Mouse (Mus musculus) bone marrow macrophage, adult 2 months (primary cell): Measurements from ENCODE around the gene Hsdl2.

Experiments
- CTCF ChIP-seq: IDR thresholded peaks from 2 replicates; pipeline ENCODE4 v1.5.1; 2012; ENCODE audit warnings: low read depth, mild to moderate bottlenecking, low read length, moderate library complexity
- POLR2A ChIP-seq: IDR thresholded peaks from 2 replicates; pipeline ENCODE4 v1.6.1; 2012; ENCODE audit warnings: mild to moderate bottlenecking, low read depth, low read length, borderline replicate concordance

DNA sequence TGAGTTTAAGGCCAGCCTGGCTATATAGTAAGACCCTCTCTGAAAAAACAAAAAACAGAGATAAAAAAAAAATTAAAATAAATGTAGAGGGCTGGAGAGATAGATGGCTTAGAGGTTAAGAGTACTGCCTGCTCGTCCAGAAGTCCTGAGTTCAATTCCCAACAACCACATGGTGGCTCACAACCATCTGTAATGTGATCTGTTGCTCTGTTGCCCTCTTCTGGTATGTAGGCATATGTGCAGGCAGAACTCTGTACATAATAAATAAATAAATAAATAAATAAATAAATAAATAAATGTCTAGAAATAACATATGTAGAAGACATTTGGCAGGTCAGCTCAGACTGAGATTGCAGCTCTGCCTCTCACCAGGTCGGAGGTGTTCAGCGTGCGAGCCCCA is 21.3 kb downstream of the Hsdl2 start:
- TF ChIP-seq CTCF: no peak
- TF ChIP-seq POLR2A: no peak
